Mouse (Mus musculus): ENCODE measurements at regions not wholly inside any gene's neighbourhood (a gene's known extent, or its start where the extent isn't known, plus 50 kb on each side); places are given as distances from the start of the nearest gene placed in this dataset.

DNA sequence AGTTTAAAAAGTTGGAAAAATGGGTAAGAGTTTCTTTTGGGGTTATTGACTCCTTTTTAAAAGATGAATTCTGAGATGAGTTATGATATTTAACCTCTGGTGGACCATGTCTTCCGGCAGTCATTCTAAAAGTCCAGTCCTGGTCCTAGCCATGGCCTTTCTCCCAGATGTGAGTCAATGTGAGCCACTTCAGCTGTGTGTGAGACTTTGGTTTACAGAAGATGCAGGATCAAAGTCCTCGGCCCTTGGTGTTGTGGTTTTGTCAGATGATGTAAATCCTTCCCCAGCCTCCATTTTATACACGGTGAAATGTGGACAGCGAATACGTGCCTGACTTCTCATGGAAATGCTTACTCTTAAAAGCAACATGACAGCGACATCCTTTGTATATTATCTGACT lies 287.0 kb upstream of the Tmem132c start:
- TF ChIP-seq POLR2A (IDR thresholded peaks at IDR 0.05; ENCODE audit: low read depth, low read length) (no peak), MEF2A (IDR thresholded peaks at IDR 0.05; ENCODE audit: borderline replicate concordance, low read depth, low read length) (no peak), SMC3 (IDR thresholded peaks at IDR 0.05; ENCODE audit: low read depth, low read length) (no peak)

Data from CH12.LX (cell line).